Mouse (Mus musculus) adipocyte (in vitro differentiated cells): ENCODE results near the gene Mertk.
A peak's percentile ranks its signal among the peaks of the same experiment; 100 is the strongest.

Experiments
- DNase-seq: peaks from one replicate; pipeline ENCODE4 v3.0.0-alpha.2; 2016; ENCODE audit warnings: low spot score

Gene Mertk

GRCm38 (mm10) chr2:128768545-128769247 lies 69.9 kb downstream of the Mertk start:
- no peak for DNase-seq

GRCm38 (mm10) chr2:128770557-128770956 lies 71.8 kb downstream of the Mertk start:
- no peak for DNase-seq

- no peak for DNase-seq
These were observed 72.3 kb downstream of the Mertk start for GRCm38 (mm10) chr2:128771048-128771447.

DNA sequence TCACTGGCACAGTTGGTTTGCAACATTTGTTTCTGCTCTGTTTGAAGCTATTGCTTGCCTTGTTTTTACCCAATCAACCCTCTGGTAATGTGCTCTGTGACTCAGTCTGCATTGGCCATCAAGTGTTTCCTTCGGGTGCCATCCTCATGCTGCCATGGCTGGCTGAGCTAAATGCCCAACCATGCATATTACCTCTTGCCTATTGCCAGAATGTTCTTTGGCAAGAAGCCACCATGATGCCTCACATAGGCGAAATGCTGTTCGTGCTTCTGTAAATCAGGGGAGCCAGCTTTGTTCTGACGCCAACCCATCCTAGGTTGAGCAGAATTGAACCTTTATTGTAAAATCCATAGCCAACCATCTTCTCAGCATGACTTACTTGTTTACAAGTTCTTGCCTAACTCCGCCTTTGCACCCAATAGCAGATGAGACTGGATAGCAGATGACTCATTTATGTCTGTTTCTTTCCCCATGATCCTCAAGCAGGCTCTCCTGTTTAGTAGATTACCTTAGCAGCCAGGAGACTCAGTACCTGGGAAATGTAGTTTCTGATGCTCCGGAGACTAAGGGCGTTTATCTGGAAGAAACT lies 73.1 kb downstream of the Mertk start:
- no peak for DNase-seq

DNA sequence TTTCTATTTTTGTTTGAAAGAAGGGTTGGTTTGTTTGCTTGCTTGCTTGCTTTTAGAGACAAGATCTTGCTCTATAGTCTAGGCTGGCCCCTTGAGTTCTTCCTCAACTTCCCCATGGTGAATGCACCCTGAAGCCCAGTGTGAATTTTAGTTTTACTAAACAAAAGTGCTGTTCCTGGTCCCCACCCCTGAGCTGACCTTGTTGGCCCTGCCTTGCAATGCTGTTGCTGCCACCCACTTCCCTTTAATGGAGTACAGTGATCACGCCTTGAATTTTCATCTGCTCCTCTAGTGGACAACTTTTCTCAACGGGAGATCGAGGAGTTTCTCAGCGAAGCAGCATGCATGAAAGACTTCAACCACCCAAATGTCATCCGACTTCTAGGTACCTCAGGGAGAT lies 83.5 kb downstream of the Mertk start:
- DNase-seq = no peak

- no peak for DNase-seq
These were observed 85.0 kb downstream of the Mertk start for GRCm38 (mm10) chr2:128783660-128784345.

DNA sequence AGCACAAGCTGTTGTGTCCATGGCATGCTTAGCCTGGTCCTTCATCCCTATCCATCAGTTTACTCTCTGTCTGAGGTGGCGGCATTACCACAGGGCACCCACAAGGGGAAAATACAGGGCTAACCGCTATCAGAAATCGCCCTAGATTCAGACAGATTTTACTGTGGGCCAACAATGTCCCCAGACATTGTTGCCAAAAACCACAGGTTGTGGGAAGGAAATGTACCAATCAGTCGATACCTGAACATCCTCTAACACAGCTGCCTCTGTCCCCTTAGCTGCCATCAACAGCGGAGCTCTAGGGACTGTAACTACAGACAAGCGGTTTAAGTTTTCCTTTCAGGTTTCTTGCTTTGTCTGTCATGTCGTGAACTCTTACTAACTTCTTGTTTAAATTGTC lies 86.1 kb downstream of the Mertk start:
- no peak for DNase-seq

DNA sequence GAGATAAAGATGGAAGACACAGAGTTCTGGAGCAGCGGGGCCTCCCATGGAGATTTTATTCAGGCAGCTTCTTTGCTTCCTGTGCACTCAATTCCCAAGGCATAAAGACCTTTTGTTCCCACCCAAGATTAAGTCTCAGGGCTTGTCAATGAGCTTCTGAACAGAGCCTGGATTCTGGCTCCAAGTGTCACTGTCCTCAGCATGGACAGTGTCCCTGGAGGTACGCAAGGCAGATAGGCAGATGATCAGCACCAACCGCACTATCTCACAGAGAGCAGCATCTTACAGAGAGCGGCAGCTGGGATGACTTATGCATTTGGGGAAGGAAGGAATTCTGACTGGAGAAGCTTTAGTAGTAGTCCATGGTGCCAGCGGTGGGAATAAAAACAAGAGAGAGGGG lies 87.6 kb downstream of the Mertk start:
- DNase-seq = no peak

- no peak for DNase-seq
These were observed 88.0 kb downstream of the Mertk start for GRCm38 (mm10) chr2:128786795-128787194.

DNA sequence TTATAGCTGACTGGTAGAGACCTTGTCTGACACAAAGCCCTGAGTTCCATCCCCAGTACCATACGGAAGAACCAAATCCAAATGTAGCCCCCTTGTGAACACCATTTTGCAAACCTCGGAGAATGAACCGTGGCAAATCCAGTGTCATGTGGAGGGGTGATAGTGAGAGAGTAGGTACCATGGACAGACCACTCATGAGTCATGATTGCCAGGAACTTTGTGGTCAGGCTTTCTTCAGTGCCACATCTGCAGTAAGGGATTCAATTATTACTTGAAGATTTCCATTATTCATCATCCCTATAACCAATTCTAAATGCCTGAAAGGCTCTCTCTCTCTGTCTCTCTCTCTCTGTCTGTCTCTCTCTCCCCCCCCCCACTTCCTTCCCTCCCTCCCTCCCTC lies 89.0 kb downstream of the Mertk start:
- DNase-seq = no peak

GRCm38 (mm10) chr2:128790875-128791614 lies 92.3 kb downstream of the Mertk start:
- no peak for DNase-seq

- DNase-seq = no peak
These were observed 95.2 kb downstream of the Mertk start for GRCm38 (mm10) chr2:128793958-128794357.

DNA sequence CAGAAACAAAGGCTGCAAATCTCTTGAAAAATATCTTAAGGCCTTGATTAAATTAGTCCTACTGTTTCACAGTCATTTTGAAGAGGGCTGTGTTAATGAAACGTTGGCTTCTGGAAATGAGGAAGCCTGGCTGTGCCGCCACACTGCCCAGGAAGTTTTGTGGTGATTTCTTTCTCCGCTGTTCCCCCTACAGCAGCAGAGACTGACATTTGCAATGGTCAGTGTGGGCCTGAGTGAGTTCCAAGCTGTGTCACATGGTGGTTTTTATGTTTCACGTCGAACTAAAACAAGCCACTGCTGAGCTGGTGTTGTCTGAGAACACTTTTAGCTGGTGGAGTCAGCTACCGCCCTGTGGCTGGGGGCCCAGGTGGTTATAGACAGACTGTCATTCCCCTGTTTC lies 97.7 kb downstream of the Mertk start:
- no peak for DNase-seq

- no peak for DNase-seq
These were observed 104.7 kb downstream of the Mertk start for GRCm38 (mm10) chr2:128803441-128803840.

- no peak for DNase-seq
These were observed 106.6 kb downstream of the Mertk start for GRCm38 (mm10) chr2:128805341-128805740.

DNA sequence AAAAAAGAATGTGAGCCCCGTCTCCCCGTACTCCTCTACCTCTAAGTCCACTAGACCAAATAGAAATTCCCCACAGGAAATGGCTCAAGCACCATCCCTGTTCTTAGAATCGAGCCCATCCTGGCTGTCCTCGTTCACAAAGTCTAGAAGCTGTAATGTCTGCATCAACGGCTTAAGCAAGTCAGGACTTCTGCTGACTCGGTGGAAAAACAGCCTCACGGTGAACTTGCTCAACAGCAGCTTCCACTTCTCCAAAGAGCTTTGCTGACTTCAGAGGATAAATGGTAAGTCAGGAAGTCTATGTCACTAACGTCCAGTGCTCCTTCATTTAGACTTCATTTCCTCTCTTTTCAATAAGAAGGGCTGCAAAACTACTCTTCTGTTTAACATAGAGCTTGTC lies 107.8 kb downstream of the Mertk start:
- DNase-seq = no peak

DNA sequence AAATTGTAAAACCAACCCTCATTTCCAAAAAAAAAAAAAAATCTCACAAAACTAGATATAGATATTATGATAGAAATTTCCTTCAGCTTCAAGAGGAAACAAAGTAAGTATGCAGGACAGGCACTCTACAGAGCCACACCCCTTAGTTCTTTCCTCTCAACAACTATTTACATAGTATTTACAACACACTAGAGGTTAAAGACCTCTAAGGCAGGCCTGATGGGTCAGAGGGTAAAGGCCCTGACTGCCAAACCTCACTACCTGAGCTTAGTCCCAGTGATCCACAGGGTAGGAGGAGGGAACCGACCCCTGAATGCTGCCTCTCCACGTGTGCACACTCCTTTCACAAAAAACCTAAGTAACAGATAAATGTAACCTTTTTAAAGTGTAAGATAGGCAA lies 114.0 kb downstream of the Mertk start:
- no peak for DNase-seq

DNA sequence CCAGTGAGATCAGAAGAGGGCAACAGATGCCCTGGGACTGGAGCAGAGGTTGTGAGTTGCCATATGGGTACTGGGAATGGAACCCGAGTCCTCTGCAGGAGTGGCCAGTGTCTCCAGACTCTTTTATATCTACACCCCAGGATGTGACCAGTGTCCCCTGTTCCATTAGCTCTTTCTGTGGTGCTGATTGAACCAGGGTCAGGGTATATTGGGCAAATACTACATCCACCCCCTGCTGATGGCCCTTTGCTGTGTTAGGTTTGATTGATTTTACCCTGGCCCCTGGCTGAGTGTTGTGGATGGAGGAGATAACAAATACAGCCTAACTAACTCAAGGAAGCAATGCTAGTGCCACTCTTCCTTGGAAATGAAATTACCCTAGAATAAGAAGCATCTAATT lies 117.6 kb downstream of the Mertk start:
- DNase-seq = no peak

GRCm38 (mm10) chr2:128816916-128817315 lies 118.2 kb downstream of the Mertk start:
- no peak for DNase-seq

GRCm38 (mm10) chr2:128817387-128817785 lies 118.6 kb downstream of the Mertk start:
- peak; percentile 93 for DNase-seq

- peak; percentile 99 for DNase-seq
These were observed 119.3 kb downstream of the Mertk start, which contains the start of gene Tmem87b for GRCm38 (mm10) chr2:128817786-128818681. Gene Tmem87b (plus strand): TSS chr2:128818118.
